Mouse (Mus musculus): ENCODE measurements around the gene Il16. TPM values are rescaled to one million over a fixed set of nuclear protein-coding genes. Genes with fewer than 3 reads are reported as not detected.
"Not testable (repeated sequence)": the region's sequence is repeated elsewhere in the genome, so short reads cannot be mapped to it uniquely, and the experiment has no call there.

Il16 gene
- polyA plus RNA-seq, 1 experiment from 2014 or later, result 4.5 TPM

GRCm38 (mm10) chr7:83713639-83714038, 31.9 kb downstream of the Il16 start:
- H3K27ac ChIP-seq (ENCODE audit: low read length), result no peak overlapping the region
- H3K4me2 ChIP-seq (ENCODE audit: low read depth, low read length), result no peak overlapping the region
- no peaks in the 10 kb centered on the region for H3K4me1 ChIP-seq (replicated peaks; ENCODE audit: control insufficient read depth, insufficient read depth, low read length)
- no peaks in the 10 kb centered on the region for H3K27me3 ChIP-seq (ENCODE audit: control insufficient read depth, insufficient read depth, low read depth, low read length)
- WGBS, result 68% methylated on average over 1 of the region's 1 CpGs
- no peak overlapping the region for H3K4me3 ChIP-seq (ENCODE audit: low read length)
- no peaks in the 10 kb centered on the region for H3K36me3 ChIP-seq (ENCODE audit: control insufficient read depth, insufficient read depth, low read length)
- no peak overlapping the region for H3K9ac ChIP-seq (ENCODE audit: low read length)
- ATAC-seq (ENCODE audit: low read depth), result no peak
- H3K9me3 ChIP-seq (ENCODE audit: control insufficient read depth, low read length), result peaks cover 3% of the 10 kb centered on the region; the same call in 1 of the 2 replicates

GRCm38 (mm10) chr7:83711676-83712259, 33.8 kb downstream of the Il16 start:
- not testable (repeated sequence) for H3K27ac ChIP-seq (ENCODE audit: low read length); H3K4me2 ChIP-seq (ENCODE audit: low read depth, low read length); H3K36me3 ChIP-seq (ENCODE audit: control insufficient read depth, insufficient read depth, low read length); H3K4me1 ChIP-seq (replicated peaks; ENCODE audit: control insufficient read depth, insufficient read depth, low read length); ATAC-seq (ENCODE audit: low read depth); H3K9ac ChIP-seq (ENCODE audit: low read length); H3K4me3 ChIP-seq (ENCODE audit: low read length); H3K9me3 ChIP-seq (ENCODE audit: control insufficient read depth, low read length); H3K27me3 ChIP-seq (ENCODE audit: control insufficient read depth, insufficient read depth, low read depth, low read length)
- WGBS, result 79% methylated on average over 10 of the region's 10 CpGs

- H3K27me3 ChIP-seq (ENCODE audit: control insufficient read depth, insufficient read depth, low read depth, low read length), result no peaks in the 10 kb centered on the region
- no peak overlapping the region for H3K9ac ChIP-seq (ENCODE audit: low read length)
- no peak overlapping the region for H3K27ac ChIP-seq (ENCODE audit: low read length)
- no peak for ATAC-seq (ENCODE audit: low read depth)
- no peak overlapping the region for H3K4me2 ChIP-seq (ENCODE audit: low read depth, low read length)
- 0 out of 2 replicates have a peak, but pooled peaks cover 2% of the 10 kb centered on the region for H3K9me3 ChIP-seq (ENCODE audit: control insufficient read depth, low read length)
- H3K4me3 ChIP-seq (ENCODE audit: low read length), result no peak overlapping the region
- no peaks in the 10 kb centered on the region for H3K36me3 ChIP-seq (ENCODE audit: control insufficient read depth, insufficient read depth, low read length)
- H3K4me1 ChIP-seq (replicated peaks; ENCODE audit: control insufficient read depth, insufficient read depth, low read length), result no peaks in the 10 kb centered on the region
- 78% methylated on average over 9 of the region's 9 CpGs for WGBS
Observed at GRCm38 (mm10) chr7:83703046-83703775, 42.3 kb downstream of the Il16 start.

- Histone ChIP-seq H3K9me3 (ENCODE audit: control insufficient read depth, low read length) (no peaks in the 10 kb centered on the region), H3K27ac (ENCODE audit: low read length) (no peak overlapping the region), H3K36me3 (ENCODE audit: control insufficient read depth, insufficient read depth, low read length) (no peaks in the 10 kb centered on the region), H3K27me3 (ENCODE audit: control insufficient read depth, insufficient read depth, low read depth, low read length) (no peaks in the 10 kb centered on the region), H3K9ac (ENCODE audit: low read length) (no peak overlapping the region), H3K4me3 (ENCODE audit: low read length) (no peak overlapping the region), H3K4me1 (replicated peaks; ENCODE audit: control insufficient read depth, insufficient read depth, low read length) (no peaks in the 10 kb centered on the region), H3K4me2 (ENCODE audit: low read depth, low read length) (no peak overlapping the region)
- WGBS, result 44% methylated on average over 6 of the region's 6 CpGs
- ATAC-seq (ENCODE audit: low read depth), result no peak
Observed at GRCm38 (mm10) chr7:83699066-83699745, 46.3 kb downstream of the Il16 start.

- no peaks in the 10 kb centered on the region for H3K4me1 ChIP-seq (replicated peaks; ENCODE audit: control insufficient read depth, insufficient read depth, low read length)
- no peaks in the 10 kb centered on the region for H3K36me3 ChIP-seq (ENCODE audit: control insufficient read depth, insufficient read depth, low read length)
- H3K4me3 ChIP-seq (ENCODE audit: low read length), result no peak overlapping the region
- no peak overlapping the region for H3K9ac ChIP-seq (ENCODE audit: low read length)
- no peak for ATAC-seq (ENCODE audit: low read depth)
- WGBS, result 28% methylated on average over 6 of the region's 6 CpGs
- H3K9me3 ChIP-seq (ENCODE audit: control insufficient read depth, low read length), result no peaks in the 10 kb centered on the region
- H3K4me2 ChIP-seq (ENCODE audit: low read depth, low read length), result no peak overlapping the region
- no peaks in the 10 kb centered on the region for H3K27me3 ChIP-seq (ENCODE audit: control insufficient read depth, insufficient read depth, low read depth, low read length)
- no peak overlapping the region for H3K27ac ChIP-seq (ENCODE audit: low read length)
Observed at GRCm38 (mm10) chr7:83695449-83696212, 49.9 kb downstream of the Il16 start.

- H3K9ac ChIP-seq (ENCODE audit: low read length), result no peak overlapping the region
- no peaks in the 10 kb centered on the region for H3K4me1 ChIP-seq (replicated peaks; ENCODE audit: control insufficient read depth, insufficient read depth, low read length)
- 20% methylated on average over 6 of the region's 6 CpGs for WGBS
- H3K27me3 ChIP-seq (ENCODE audit: control insufficient read depth, insufficient read depth, low read depth, low read length), result no peaks in the 10 kb centered on the region
- H3K4me3 ChIP-seq (ENCODE audit: low read length), result no peak overlapping the region
- H3K36me3 ChIP-seq (ENCODE audit: control insufficient read depth, insufficient read depth, low read length), result no peaks in the 10 kb centered on the region
- ATAC-seq (ENCODE audit: low read depth), result peak; percentile 36; the same call in 1 of the 2 replicates
- no peak overlapping the region for H3K27ac ChIP-seq (ENCODE audit: low read length)
- no peak overlapping the region for H3K4me2 ChIP-seq (ENCODE audit: low read depth, low read length)
- no peaks in the 10 kb centered on the region for H3K9me3 ChIP-seq (ENCODE audit: control insufficient read depth, low read length)
Observed at GRCm38 (mm10) chr7:83682640-83683274, 62.8 kb downstream of the Il16 start.

GRCm38 (mm10) chr7:83678506-83678905, 67.0 kb downstream of the Il16 start:
- Histone ChIP-seq H3K4me1 (replicated peaks; ENCODE audit: control insufficient read depth, insufficient read depth, low read length) (no peaks in the 10 kb centered on the region), H3K9me3 (ENCODE audit: control insufficient read depth, low read length) (no peaks in the 10 kb centered on the region)
- ATAC-seq (ENCODE audit: low read depth), result no peak

GRCm38 (mm10) chr7:83677296-83677695, 68.2 kb downstream of the Il16 start:
- no peak overlapping the region for H3K4me3 ChIP-seq (ENCODE audit: low read length)
- H3K4me1 ChIP-seq (replicated peaks; ENCODE audit: control insufficient read depth, insufficient read depth, low read length), result no peaks in the 10 kb centered on the region
- no peak overlapping the region for H3K9ac ChIP-seq (ENCODE audit: low read length)
- WGBS, result 65% methylated on average over 3 of the region's 3 CpGs
- no peaks in the 10 kb centered on the region for H3K27me3 ChIP-seq (ENCODE audit: control insufficient read depth, insufficient read depth, low read depth, low read length)
- H3K4me2 ChIP-seq (ENCODE audit: low read depth, low read length), result no peak overlapping the region
- H3K36me3 ChIP-seq (ENCODE audit: control insufficient read depth, insufficient read depth, low read length), result no peaks in the 10 kb centered on the region
- H3K27ac ChIP-seq (ENCODE audit: low read length), result no peak overlapping the region
- no peak for ATAC-seq (ENCODE audit: low read depth)
- no peaks in the 10 kb centered on the region for H3K9me3 ChIP-seq (ENCODE audit: control insufficient read depth, low read length)

More at GRCm38 (mm10) chr7:83678506-83678905, 67.0 kb downstream of the Il16 start:
- H3K36me3 ChIP-seq (ENCODE audit: control insufficient read depth, insufficient read depth, low read length), result no peaks in the 10 kb centered on the region
- H3K4me3 ChIP-seq (ENCODE audit: low read length), result no peak overlapping the region
- no peak overlapping the region for H3K4me2 ChIP-seq (ENCODE audit: low read depth, low read length)
- WGBS, result 84% methylated on average over 4 of the region's 4 CpGs
- H3K27ac ChIP-seq (ENCODE audit: low read length), result no peak overlapping the region
- no peaks in the 10 kb centered on the region for H3K27me3 ChIP-seq (ENCODE audit: control insufficient read depth, insufficient read depth, low read depth, low read length)
- no peak overlapping the region for H3K9ac ChIP-seq (ENCODE audit: low read length)

Data from lung, embryonic 16.5 days (tissue).